Mouse (Mus musculus): ENCODE results near the gene Olfr353.

Gene Olfr353

DNA sequence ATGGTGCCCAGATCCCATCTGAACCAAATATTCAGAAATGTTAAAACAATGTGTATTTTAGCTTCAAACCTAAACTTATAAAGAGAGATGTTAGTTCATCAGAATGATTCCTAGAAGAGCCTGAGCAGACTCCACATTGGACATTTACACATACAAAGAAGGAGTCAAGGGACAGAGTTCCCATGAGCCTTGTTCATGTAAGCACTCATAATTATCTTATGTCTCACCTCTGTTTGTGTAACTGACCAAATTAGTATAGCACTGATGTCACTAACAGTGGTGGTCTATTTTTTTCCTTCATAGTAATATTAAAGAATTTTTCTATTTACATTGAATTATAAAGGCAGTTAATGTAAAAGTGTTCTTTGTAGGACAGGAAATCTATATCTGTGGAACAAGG lies at the start of gene Olfr353:
TSS of gene Olfr353 (minus strand) at position 101 of the 400 bp plus-strand sequence.
- DNase-seq (ENCODE audit: inconsistent ontology term) = no peak

DNA sequence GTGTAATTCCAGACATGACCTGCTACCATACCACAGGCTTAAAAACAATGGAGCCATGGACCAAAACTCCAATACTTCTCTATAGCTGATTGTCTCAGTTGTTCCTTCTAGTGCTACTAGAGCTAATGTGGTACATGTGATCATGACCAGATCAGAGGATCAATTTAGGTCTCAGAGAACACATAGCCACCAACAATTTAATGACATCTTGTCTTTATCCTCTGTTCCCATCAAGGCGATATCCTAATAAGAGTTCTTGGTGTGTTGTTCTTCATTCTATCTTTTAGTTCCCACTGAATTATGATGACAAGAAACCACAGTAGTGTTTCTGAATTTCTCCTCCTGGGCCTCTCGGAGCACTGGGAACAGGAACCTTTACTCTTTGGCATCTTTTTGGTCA lies 44.1 kb upstream of the Olfr353 start, which contains the start of gene Olfr356:
TSS of gene Olfr356 (plus strand) at position 301 of the 400 bp plus-strand sequence.
- DNase-seq (ENCODE audit: inconsistent ontology term) = no peak

DNA sequence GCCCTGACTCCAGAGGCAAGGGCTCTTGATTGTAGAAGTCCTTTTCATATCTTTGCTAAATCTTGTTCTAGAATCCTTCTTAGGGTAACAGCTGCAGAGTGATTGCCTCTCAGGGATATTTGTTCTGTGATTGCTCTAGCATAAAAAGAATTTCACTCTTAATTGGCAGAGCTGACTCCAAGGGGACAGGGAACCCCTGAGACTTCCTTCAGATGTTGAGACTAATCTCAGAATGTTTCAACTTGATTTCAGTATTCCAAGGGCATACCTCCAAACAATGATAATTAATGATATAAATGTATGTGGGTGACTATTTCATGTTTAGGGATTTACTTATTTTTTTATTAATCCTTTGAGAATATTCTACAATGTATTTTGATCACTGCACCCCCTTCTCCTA lies 36.1 kb upstream of the Olfr353 start, which contains the start of gene Olfr355:
TSS of gene Olfr355 (minus strand) at position 101 of the 400 bp plus-strand sequence.
- DNase-seq (ENCODE audit: inconsistent ontology term) = no peak

DNA sequence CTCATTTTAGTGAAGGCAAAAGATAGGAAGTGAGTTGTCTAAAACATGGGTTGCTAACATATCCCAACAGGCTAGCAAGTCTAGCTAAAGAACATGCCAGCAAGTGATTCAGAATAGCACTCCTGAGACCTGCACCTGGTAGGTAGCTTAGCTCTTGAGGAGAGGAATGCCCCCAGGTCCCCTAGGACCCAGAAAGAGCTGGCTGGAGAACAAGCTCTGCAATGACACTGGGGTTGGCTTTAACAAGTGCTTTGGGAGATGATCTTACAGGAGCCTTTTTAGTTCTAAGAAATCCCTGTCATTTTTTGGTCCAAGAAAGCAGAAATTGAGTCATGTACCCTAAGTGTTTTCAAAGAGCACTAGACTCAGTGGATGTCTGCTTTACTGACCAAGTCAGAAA lies 12.6 kb upstream of the Olfr353 start, which contains the start of gene Olfr354:
TSS of gene Olfr354 (plus strand) at position 301 of the 400 bp plus-strand sequence.
- DNase-seq (ENCODE audit: inconsistent ontology term) = no peak

DNA sequence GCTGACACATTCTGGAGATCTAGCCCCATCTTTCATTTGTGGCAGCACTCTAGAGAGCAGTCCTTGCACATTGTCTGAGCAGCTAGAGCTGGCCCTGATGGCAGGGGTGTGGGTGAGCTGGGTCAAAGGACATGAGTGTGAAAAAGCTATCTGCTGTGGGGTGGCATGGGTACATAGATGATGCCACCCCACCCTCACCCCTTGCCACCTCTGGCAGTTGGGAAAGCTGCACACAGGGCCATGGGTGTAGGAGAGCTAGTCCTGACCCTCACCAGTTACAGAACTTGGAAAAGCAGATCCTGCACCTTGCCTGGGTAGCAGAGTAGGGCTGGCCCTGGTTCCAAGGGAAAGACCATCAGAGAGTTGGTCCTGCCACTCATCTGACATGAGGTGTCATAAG lies 4.4 kb upstream of the Olfr353 start:
- no peak for DNase-seq (ENCODE audit: inconsistent ontology term)

DNA sequence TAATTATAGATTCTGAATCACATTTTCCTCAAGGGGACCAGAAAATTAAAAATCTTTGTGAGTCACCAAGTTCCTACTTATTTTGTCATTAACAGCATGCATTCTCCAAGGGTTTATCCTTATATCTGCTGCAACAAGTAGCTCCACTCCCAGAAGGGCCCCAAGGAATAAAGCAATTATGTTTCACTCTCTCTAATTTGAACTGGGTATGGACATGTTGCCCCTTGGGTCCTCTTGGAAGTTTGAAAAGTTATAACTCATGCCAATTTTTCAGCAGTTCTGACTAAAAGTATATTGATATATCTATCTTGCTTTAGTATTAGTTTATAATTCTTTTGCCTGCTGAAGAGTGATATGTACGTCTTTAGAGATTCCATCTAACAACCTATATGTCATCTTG lies 24.6 kb downstream of the Olfr353 start, which contains the start of gene Olfr352:
TSS of gene Olfr352 (plus strand) at position 301 of the 400 bp plus-strand sequence.
- DNase-seq (ENCODE audit: inconsistent ontology term) = no peak

DNA sequence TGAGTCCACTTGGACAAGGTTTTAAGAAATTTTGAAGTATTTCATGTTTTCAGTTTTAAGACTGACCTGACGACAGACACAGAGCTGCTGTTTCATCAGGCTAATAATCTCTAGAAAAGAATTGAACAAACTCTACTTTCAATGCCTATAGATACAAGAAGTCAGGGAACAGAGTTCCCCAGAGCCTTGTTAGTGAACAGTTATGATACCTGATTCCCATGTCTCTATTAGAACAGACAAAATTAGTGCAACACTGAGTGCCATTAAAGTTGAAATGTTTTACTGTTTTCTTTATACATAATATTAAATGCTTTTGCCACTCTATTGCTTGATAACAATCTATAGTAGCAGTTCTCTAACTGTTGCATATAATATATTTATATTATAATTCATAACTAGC lies 30.2 kb downstream of the Olfr353 start, which contains the start of gene Olfr351:
TSS of gene Olfr351 (minus strand) at position 101 of the 400 bp plus-strand sequence.
- no peak for DNase-seq (ENCODE audit: inconsistent ontology term)

DNA sequence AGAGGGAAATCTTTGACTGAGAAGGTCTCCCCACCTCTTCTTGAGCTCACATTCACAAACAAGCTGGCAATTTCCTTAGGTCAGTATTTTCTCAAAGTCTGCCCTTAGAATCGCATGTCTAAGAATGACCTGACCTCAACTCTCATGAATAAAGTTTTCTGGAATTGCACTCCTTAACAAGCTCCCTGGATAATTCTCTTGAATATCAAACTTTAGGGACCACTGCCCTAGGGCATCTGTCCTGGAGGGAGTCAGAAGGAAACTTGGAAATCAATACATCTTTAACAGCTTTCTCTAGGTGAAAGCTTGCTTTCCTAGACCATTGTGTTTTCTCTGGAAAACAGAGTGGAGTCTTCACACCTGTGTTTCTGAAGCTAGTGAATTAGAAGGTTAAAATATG lies 46.7 kb downstream of the Olfr353 start, which contains the start of gene Olfr350:
TSS of gene Olfr350 (plus strand) at position 301 of the 400 bp plus-strand sequence.
- DNase-seq (ENCODE audit: inconsistent ontology term) = no peak

Data from Muller cell, postnatal 12 days (primary cell).